Mouse (Mus musculus): ENCODE results near the gene Drg2. TPM values are rescaled to one million over a fixed set of nuclear protein-coding genes. Genes with fewer than 3 reads are reported as not detected.
"Not testable (repeated sequence)": the region's sequence is repeated elsewhere in the genome, so short reads cannot be mapped to it uniquely, and the experiment has no call there.

The Drg2 gene
- polyA plus RNA-seq, 1 experiment = 30.8 TPM

DNA sequence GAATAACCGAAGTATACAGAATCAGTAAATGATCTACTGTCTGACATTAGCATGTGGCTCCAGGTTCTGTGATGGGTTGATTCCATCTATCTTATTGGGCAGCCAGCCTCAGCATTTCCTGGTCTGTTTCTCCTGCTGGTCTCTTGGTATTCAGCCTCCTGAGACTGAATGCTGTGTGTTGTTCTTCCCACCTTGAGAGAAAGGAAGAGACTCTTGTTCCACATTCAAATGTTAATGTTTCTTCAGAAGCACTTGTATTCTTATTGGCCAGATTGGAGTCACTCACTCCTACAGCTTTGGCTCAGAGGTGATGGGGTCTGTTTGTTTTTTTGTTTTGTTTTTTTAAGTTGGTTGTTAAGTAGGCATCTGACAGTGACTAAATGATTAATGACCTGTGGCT, 31.4 kb upstream of the Drg2 start:
- TF ChIP-seq CTCF (IDR thresholded peaks at IDR 0.05; ENCODE audit: low read depth, low read length) = no peak
- Histone ChIP-seq H3K4me3 (ENCODE audit: insufficient read depth, low read length) (no peak overlapping the region), H3K27ac (ENCODE audit: insufficient read depth, low read depth, low read length) (no peak overlapping the region), H3K4me1 (ENCODE audit: control insufficient read depth, insufficient read depth, low read length) (peaks cover 8% of the 10 kb centered on the region)

DNA sequence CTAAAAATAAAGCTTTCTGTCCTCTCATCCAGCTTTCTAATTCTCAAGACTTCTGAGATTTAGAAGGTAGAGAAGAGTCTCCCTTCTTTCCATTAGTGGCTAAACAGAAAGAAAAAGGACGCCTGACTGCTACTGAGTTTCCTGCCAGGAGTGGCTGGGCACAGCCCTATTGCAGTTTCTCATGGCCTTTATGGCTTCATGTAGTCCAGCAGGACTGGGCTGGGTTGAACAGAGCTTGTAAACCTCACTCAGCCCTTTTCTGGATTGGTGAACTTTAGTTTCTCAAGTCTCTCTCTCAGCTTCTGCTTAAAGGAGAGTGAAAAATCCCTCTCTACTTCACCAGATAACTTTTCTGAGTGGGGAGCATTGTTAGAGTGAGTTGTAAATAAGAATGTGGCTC, 28.0 kb upstream of the Drg2 start:
- Histone ChIP-seq H3K4me3 (ENCODE audit: insufficient read depth, low read length) (no peak overlapping the region), H3K27ac (ENCODE audit: insufficient read depth, low read depth, low read length) (no peak overlapping the region), H3K4me1 (ENCODE audit: control insufficient read depth, insufficient read depth, low read length) (no peaks in the 10 kb centered on the region)
- TF ChIP-seq CTCF (IDR thresholded peaks at IDR 0.05; ENCODE audit: low read depth, low read length) = no peak
- no peak for TF ChIP-seq POLR2A (IDR thresholded peaks at IDR 0.05; ENCODE audit: borderline replicate concordance, low read depth, low read length)

DNA sequence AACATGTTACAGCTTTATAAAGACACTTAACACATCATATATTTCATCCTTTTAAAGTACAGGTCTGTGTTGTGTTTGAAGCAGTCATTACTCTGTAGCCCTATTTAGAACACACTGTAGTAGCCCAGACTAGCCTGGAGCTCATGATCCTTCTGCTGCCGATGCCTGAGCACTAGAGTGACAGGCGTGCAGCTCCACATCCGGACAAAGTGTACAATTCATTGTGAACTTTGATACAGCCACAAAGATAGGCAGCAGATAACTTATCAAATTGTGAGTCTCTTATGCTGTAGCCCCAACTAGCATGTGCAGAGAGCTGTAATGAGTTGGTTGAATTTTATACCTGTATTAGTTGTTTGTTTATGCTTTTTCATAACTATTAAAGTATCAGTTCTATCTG, 26.8 kb upstream of the Drg2 start:
- H3K4me1 ChIP-seq (ENCODE audit: control insufficient read depth, insufficient read depth, low read length) = no peaks in the 10 kb centered on the region
- no peak overlapping the region for H3K4me3 ChIP-seq (ENCODE audit: insufficient read depth, low read length)
- TF ChIP-seq CTCF (IDR thresholded peaks at IDR 0.05; ENCODE audit: low read depth, low read length) = no peak
- TF ChIP-seq POLR2A (IDR thresholded peaks at IDR 0.05; ENCODE audit: borderline replicate concordance, low read depth, low read length) = no peak

GRCm38 (mm10) chr11:60433501-60433900, 20.9 kb upstream of the Drg2 start:
- Histone ChIP-seq H3K4me1 (ENCODE audit: control insufficient read depth, insufficient read depth, low read length) (peaks cover 16% of the 10 kb centered on the region), H3K4me3 (ENCODE audit: insufficient read depth, low read length) (no peak overlapping the region), H3K27ac (ENCODE audit: insufficient read depth, low read depth, low read length) (no peak overlapping the region)
- TF ChIP-seq CTCF (IDR thresholded peaks at IDR 0.05; ENCODE audit: low read depth, low read length) (no peak), POLR2A (IDR thresholded peaks at IDR 0.05; ENCODE audit: borderline replicate concordance, low read depth, low read length) (no peak)

More for the DNA sequence above, 26.8 kb upstream of the Drg2 start:
- H3K27ac ChIP-seq (ENCODE audit: insufficient read depth, low read depth, low read length) = no peak overlapping the region

DNA sequence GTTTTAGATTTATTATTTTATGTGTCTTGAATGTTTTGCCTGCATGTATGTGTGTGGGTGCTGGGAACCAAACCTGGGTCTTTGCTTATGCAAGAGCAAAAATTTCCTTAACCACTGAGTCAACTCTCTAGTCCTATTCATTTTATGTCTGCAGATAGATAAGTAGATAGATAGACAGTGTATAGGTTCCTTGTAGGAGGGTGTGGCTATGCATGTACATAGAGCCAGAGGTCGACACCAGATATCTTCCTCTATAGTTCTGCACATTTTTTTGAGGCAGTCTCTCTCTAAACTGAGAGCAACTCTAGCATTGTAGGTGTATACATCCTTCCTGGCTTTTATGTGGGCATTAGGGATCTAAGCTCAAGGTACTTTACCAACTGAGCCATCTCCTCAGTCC, 19.3 kb upstream of the Drg2 start:
- no peak overlapping the region for H3K27ac ChIP-seq (ENCODE audit: insufficient read depth, low read depth, low read length)
- no peak overlapping the region for H3K4me3 ChIP-seq (ENCODE audit: insufficient read depth, low read length)
- peaks cover 16% of the 10 kb centered on the region for H3K4me1 ChIP-seq (ENCODE audit: control insufficient read depth, insufficient read depth, low read length)
- TF ChIP-seq CTCF (IDR thresholded peaks at IDR 0.05; ENCODE audit: low read depth, low read length) = no peak
- TF ChIP-seq POLR2A (IDR thresholded peaks at IDR 0.05; ENCODE audit: borderline replicate concordance, low read depth, low read length) = no peak

GRCm38 (mm10) chr11:60436618-60437017, 17.8 kb upstream of the Drg2 start:
- peaks cover 16% of the 10 kb centered on the region for H3K4me1 ChIP-seq (ENCODE audit: control insufficient read depth, insufficient read depth, low read length)
- TF ChIP-seq CTCF (IDR thresholded peaks at IDR 0.05; ENCODE audit: low read depth, low read length) (no peak), POLR2A (IDR thresholded peaks at IDR 0.05; ENCODE audit: borderline replicate concordance, low read depth, low read length) (no peak)
- no peak overlapping the region for H3K4me3 ChIP-seq (ENCODE audit: insufficient read depth, low read length)
- no peak overlapping the region for H3K27ac ChIP-seq (ENCODE audit: insufficient read depth, low read depth, low read length)

DNA sequence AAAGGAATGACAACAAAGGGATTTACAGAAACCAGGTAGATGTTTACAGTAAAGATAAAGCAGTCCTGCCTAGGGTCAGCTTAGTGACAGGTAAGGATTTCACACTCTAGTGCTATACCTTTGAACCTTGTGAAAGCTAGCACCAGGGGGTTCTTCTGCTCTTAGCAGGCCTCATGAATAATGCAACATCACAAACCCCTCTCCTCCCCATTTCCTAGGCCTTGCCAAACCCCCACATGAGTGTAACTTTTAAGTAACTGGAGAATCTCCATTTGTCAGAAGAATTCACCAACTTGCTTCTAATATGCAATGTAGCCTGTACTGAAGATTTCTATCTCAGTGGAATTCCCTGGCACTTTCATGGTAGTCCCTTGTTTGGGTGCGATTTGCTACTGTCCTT, 14.8 kb upstream of the Drg2 start:
- H3K4me3 ChIP-seq (ENCODE audit: insufficient read depth, low read length); H3K27ac ChIP-seq (ENCODE audit: insufficient read depth, low read depth, low read length): not testable (repeated sequence)
- peaks cover 16% of the 10 kb centered on the region for H3K4me1 ChIP-seq (ENCODE audit: control insufficient read depth, insufficient read depth, low read length)

DNA sequence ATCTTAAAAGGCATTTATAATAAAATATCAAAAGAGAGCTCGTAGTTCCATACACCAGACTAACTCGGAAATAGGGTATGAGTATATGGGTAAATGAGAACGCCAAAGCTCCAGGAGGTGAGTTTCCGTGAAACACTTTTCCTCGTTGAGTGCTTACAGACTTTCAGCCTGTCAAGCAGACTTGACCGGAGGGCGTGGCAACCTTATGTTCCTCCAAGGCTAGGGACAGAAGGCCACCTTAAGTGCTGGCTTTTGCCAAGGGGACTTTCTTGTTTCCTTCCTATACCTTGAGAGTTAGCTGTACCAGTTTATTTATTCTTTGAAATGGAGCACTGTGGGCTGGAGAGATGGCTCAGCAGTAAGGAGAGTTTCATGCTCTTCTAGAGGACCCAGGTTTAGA, 14.2 kb upstream of the Drg2 start:
- Histone ChIP-seq H3K4me3 (ENCODE audit: insufficient read depth, low read length) (no peak overlapping the region), H3K4me1 (ENCODE audit: control insufficient read depth, insufficient read depth, low read length) (peaks cover 16% of the 10 kb centered on the region), H3K27ac (ENCODE audit: insufficient read depth, low read depth, low read length) (no peak overlapping the region)
- no peak for TF ChIP-seq CTCF (IDR thresholded peaks at IDR 0.05; ENCODE audit: low read depth, low read length)
- TF ChIP-seq POLR2A (IDR thresholded peaks at IDR 0.05; ENCODE audit: borderline replicate concordance, low read depth, low read length) = no peak

DNA sequence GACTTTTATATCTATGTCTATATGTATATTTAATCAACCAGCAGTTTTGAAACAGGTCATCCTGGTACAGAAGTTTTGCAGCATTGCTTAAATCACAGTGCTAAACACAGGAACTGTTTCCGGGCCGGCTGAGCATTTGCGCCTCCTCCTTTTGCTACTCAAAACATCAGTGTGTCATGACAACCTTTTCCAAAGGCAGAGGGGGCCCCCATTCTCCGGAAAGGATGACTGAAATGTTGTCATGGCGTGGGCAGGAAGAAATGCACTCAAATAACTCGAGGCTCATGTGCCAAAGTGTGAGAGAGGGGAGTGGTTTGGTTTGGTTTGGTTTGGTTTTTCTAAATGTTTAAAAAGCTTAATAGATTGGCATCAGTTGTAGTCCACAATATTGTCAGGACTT, 11.5 kb upstream of the Drg2 start:
- Histone ChIP-seq H3K4me3 (ENCODE audit: insufficient read depth, low read length) (no peak overlapping the region), H3K4me1 (ENCODE audit: control insufficient read depth, insufficient read depth, low read length) (no peaks in the 10 kb centered on the region), H3K27ac (ENCODE audit: insufficient read depth, low read depth, low read length) (no peak overlapping the region)
- TF ChIP-seq CTCF (IDR thresholded peaks at IDR 0.05; ENCODE audit: low read depth, low read length) (no peak), POLR2A (IDR thresholded peaks at IDR 0.05; ENCODE audit: borderline replicate concordance, low read depth, low read length) (no peak)

DNA sequence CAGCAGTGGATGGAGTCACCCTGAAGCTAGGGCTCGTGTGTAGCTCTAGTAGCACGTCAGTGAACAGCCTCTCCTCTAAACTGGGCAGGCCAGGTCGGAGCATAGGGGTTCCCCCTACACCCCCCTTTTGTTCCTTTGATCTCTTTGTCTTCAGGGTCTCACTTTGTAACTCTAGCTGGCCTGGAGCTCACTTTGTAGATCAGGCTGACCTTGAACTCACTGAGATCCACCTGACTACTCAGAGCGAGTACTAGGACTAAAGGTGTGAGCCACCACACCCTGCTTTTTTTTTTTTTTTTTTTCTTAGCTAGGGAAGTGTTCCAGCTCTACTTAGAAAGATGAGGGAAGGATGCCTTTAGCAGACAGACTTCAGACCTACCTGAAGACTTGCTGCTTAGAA, 10.4 kb upstream of the Drg2 start:
- H3K4me1 ChIP-seq (ENCODE audit: control insufficient read depth, insufficient read depth, low read length) = no peaks in the 10 kb centered on the region
- no peak overlapping the region for H3K27ac ChIP-seq (ENCODE audit: insufficient read depth, low read depth, low read length)
- TF ChIP-seq CTCF (IDR thresholded peaks at IDR 0.05; ENCODE audit: low read depth, low read length) (no peak), POLR2A (IDR thresholded peaks at IDR 0.05; ENCODE audit: borderline replicate concordance, low read depth, low read length) (no peak)
- H3K4me3 ChIP-seq (ENCODE audit: insufficient read depth, low read length) = no peak overlapping the region

- Histone ChIP-seq H3K27ac (ENCODE audit: insufficient read depth, low read depth, low read length) (peak overlapping the region; percentile 50), H3K4me1 (ENCODE audit: control insufficient read depth, insufficient read depth, low read length) (peaks cover 5% of the 10 kb centered on the region; the same call in 1 of the 2 replicates), H3K4me3 (ENCODE audit: insufficient read depth, low read length) (peak overlapping the region; percentile 80)
- TF ChIP-seq CTCF (IDR thresholded peaks at IDR 0.05; ENCODE audit: low read depth, low read length) (no peak), POLR2A (IDR thresholded peaks at IDR 0.05; ENCODE audit: borderline replicate concordance, low read depth, low read length) (no peak)
Measured at GRCm38 (mm10) chr11:60454745-60455087, 325 bp downstream of the Drg2 start.
